Mouse (Mus musculus) kidney, postnatal 25 days (tissue): Measurements from ENCODE around the gene Slc9b2.

Experiments used
- DNase-seq, 2 experiments: peaks; one replicate each; pipeline ENCODE4 v3.0.0; 2021; ENCODE audit warnings: mixed read lengths in 2 of 2

The Slc9b2 gene

DNA sequence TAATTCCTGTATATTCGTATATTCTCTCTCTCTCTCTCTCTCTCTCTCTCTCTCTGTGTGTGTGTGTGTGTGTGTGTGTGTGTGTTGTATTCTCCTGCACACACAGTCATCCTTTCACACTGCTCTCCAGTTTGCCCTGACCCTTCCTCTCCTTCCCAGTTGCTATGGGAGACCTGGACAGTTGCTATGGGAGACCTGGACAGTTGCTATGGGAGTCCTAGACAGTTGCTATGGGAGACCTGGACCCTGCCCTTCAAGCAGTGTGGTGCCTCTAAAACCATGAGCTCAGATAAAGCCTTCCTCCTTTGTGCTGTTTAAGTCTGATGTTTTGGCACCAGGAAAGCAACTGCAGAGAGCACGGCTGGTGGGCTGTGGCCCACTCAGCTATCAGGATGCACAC is 6.2 kb downstream of the Slc9b2 start:
- DNase-seq: no peak

- DNase-seq: no peak
These were observed 7.3 kb downstream of the Slc9b2 start for GRCm38 (mm10) chr3:135314811-135315210.

DNA sequence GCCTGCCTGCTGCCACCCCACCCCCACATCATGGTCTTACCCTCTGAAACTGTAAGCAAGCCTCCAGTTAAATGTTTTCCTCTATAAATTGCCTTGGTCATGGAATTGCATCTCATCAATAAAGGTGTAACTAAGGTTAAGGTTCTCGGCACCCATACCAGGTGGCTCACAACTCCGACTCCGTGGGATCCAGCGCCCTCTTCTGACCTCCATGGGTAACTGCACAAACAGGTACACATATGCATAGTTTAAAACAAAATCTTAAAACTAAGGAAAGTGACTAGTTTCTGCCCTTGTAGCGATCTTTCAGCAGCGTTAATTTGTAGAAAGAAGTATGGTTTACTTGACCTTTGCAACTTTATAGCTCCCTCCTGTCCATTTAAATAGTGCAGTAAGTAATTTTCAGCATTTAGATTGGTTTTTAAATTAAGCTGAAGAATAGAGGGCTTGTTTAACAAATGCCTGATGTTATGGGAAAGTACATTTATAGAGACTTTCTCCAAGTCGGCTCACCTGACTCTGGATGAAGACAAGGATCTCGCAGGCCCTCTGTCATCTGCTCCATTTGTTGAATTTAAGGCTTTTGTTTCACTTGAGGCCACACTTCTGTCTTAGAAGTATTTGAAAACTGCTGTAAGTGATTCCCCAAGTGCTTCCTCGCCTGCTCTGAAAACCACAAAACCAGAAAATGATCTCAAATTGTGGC is 8.4 kb downstream of the Slc9b2 start:
- DNase-seq: no peak

DNA sequence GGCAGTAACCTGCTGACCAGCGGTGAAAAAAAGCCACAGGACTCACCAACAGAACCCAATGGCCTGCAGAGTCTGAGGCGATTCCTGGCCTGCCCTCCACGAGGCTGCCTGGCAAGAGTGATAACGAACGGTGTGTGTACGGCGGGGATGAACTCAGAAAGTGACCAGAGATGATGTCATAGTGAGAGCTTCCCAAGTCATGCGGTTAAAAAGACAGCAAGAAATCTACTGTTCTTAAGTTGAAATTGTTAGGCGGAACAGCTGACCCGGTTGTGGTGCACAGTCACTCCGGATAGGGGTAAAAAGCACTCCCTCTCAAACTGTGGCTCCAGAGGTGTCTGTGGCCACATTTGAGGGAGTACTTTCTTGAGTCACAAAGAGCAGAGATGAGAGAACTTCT is 10.8 kb downstream of the Slc9b2 start:
- no peak for DNase-seq

GRCm38 (mm10) chr3:135324354-135324753 is 16.9 kb downstream of the Slc9b2 start:
- no peak for DNase-seq

DNA sequence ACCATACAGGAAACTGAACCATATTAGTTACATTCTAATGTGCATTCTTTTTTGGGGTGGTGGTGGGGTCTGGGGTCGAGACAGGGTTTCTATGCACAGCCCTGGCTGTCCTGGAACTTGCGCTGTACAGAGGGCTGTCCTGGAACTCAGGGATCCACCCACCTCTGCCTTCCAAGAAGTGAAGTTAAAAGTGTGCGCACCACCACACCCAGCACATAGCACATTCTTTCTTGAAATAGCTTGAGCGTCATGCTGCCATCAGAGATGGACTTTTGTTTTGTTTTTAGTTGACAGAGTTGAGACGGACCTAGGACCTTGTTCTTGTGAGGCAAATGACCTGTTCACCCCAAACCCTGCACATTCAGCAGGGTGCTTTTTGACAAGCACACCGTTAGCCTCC is 19.7 kb downstream of the Slc9b2 start:
- no peak for DNase-seq

GRCm38 (mm10) chr3:135327601-135328000 is 20.1 kb downstream of the Slc9b2 start:
- peak in 1 of 2 experiments; percentile 41 for DNase-seq

DNA sequence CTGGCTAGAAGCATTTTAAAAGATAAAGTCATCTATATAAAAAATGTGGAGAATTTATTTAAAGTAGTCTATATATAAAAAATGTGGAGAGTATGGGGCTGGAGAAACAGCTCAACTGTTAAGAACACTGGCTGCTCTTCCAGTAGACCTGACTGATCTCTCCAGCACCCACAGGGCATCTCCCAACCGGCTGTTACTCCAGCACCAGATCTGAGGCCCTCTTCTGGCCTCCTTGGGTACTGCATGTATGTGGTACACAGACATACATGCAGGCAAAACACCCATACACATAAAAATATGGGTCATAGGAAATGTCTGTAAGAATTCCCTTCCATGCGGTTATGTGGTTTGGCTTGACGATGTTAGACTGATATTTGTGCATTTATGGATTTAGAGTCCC is 21.1 kb downstream of the Slc9b2 start:
- DNase-seq: peak; percentile 72 to 84

- no peak for DNase-seq
These were observed 25.2 kb downstream of the Slc9b2 start for GRCm38 (mm10) chr3:135332691-135333090.

- DNase-seq: no peak
These were observed 26.3 kb downstream of the Slc9b2 start for GRCm38 (mm10) chr3:135333763-135334162.

- peak in 1 of 2 experiments; percentile 14 for DNase-seq
These were observed 40.3 kb downstream of the Slc9b2 start, which contains the start of gene Slc9b1 for GRCm38 (mm10) chr3:135347739-135348264. Gene Slc9b1, plus strand, starts transcription at chr3:135348029.

DNA sequence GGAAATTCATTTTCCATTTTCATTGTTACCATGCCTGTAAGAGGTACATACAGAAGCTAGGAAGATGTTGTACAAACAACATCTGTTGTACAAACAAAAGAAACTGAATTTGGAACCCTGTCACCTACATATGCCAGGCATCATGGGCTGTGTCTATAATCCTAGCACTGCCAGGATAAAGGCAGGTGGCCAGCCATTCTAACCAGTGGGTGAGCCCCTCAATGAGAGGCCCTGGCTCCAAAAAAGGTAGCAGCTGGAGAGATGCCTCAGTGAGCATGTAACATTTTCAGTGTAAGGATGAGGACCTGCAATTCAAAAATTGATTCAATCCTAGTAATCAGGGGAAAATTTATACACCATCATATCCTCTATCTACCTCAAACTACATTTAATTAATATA is 41.5 kb downstream of the Slc9b2 start:
- no peak for DNase-seq

DNA sequence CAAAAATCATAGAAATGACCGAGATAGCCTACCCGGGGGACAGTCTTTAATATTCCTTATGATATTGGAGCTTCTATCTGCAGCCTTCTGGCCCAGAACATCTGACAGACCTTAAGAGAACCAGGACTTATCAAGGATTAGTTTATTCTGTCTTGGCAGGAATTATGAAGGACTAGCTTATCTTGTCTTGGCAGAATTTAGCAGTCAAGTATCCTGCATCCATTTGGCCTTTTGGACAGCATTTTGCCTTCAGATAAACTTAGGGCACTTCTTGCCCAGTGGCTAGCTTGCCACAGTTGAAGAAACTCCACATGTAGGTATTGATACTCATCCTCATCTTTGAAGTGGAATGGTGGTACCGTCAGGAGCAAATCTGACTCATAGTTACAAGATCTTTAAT is 44.4 kb downstream of the Slc9b2 start:
- no peak for DNase-seq

DNA sequence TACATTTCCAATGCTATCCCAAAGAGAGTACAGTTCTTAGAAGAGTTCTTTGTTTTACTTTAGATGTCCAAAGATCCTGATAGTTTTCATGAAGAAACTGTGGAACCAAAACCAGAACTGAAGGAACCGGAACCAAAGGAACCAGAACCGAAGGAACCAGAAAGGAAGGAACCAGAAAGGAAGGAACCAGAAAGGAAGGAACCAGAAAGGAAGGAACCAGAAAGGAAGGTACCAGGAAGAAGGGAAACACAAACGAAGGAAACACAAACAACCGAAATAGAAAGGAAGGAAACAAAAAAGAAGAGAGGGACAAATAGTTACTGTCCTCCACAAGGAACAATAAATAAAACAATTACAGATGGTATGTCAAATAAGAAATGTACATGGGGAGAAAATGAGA is 49.9 kb downstream of the Slc9b2 start:
- no peak for DNase-seq

DNA sequence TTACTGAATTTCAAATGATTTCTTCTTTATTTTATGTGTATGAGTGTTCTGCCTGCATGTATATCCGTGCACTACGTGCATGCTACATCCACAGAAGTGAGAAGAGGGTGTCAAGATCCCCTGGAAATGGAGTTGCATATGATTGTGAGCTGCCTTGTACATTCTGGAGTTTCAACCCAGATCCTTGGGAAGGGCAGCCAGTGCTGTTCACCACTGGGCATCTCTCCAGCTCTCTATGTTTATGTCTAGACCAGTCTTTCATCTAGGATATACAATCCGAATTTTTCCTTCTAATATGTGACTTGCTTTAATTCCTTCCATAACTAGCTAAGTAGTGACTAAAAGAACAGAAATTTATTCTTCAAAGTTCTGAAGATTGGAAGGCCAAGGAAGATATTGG is 68.3 kb downstream of the Slc9b2 start:
- no peak for DNase-seq

DNA sequence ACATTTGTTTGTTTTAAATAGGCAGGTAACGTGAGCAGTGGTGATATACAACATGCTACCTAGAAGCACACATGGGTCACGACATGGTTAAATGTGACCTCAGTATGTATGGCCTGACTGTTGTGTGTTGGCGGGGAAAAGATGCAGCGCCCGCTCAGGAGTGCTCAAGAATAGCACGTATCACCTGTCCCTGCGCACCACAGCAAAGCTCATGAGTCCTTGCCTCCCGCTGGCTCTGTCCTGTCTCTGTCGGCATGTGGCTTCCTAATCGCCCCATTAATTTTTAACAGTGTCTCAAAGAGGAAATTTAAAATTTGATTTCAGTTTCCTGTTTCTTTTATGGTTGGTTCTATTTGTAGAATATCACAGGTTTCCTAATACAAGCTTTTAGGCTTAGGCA is 69.9 kb downstream of the Slc9b2 start:
- no peak for DNase-seq

- no peak for DNase-seq
These were observed 72.4 kb downstream of the Slc9b2 start for GRCm38 (mm10) chr3:135379868-135380267.

- DNase-seq: peak; percentile 55 to 63
These were observed 85.7 kb downstream of the Slc9b2 start for GRCm38 (mm10) chr3:135393186-135393585.
